Mouse (Mus musculus): Measurements from ENCODE around the gene Grb14. TPM values are rescaled to one million over a fixed set of nuclear protein-coding genes. Genes with fewer than 3 reads are reported as not detected.

Grb14 gene
- polyA plus RNA-seq, 3 experiments from 2014 or later = not detected

Other genes starting within 250 kb of the Grb14 start
- gene Cobll1, start 214.4 kb upstream of the Grb14 start, polyA plus RNA-seq (2017; shearing (Covaris generic)) = 1 to 10 TPM; 3.6 to 8.8 (median 3.6) TPM